Mouse (Mus musculus): ENCODE results near the gene Sulf2. TPM values are rescaled to one million over a fixed set of nuclear protein-coding genes. Genes with fewer than 3 reads are reported as not detected.

Gene Sulf2
- polyA plus RNA-seq, 1 experiment from 2014 or later: 90.9 TPM

- ATAC-seq (ENCODE audit: low FRiP score, low TSS enrichment): no peak
Observed at GRCm38 (mm10) chr2:166182009-166182685, 26.7 kb upstream of the Sulf2 start.

GRCm38 (mm10) chr2:166180744-166181508, 25.5 kb upstream of the Sulf2 start:
- ATAC-seq (ENCODE audit: low FRiP score, low TSS enrichment): peak; percentile 17; the same call in 1 of the 2 replicates
- H3K9me3 ChIP-seq (ENCODE audit: control insufficient read depth, low read length): no peaks in the 10 kb centered on the region
- WGBS: 22% methylated on average over 11 of the region's 11 CpGs

More at GRCm38 (mm10) chr2:166182009-166182685, 26.7 kb upstream of the Sulf2 start:
- WGBS: 88% methylated on average over 15 of the region's 15 CpGs
- no peak for DNase-seq
- Histone ChIP-seq H3K4me3 (replicated peaks; ENCODE audit: low read depth, low read length) (no peak overlapping the region), H3K27ac (replicated peaks; ENCODE audit: low read depth, low read length) (no peak overlapping the region), H3K4me1 (ENCODE audit: control insufficient read depth, insufficient read depth, low read length) (peaks cover 11% of the 10 kb centered on the region), H3K9me3 (ENCODE audit: control insufficient read depth, low read length) (no peaks in the 10 kb centered on the region), H3K4me2 (ENCODE audit: low read length) (no peak overlapping the region), H3K9ac (replicated peaks; ENCODE audit: low read length) (no peak overlapping the region), H3K27me3 (ENCODE audit: control insufficient read depth, insufficient read depth, low read length) (no peaks in the 10 kb centered on the region), H3K36me3 (ENCODE audit: control insufficient read depth, insufficient read depth, low read length) (no peaks in the 10 kb centered on the region)

DNA sequence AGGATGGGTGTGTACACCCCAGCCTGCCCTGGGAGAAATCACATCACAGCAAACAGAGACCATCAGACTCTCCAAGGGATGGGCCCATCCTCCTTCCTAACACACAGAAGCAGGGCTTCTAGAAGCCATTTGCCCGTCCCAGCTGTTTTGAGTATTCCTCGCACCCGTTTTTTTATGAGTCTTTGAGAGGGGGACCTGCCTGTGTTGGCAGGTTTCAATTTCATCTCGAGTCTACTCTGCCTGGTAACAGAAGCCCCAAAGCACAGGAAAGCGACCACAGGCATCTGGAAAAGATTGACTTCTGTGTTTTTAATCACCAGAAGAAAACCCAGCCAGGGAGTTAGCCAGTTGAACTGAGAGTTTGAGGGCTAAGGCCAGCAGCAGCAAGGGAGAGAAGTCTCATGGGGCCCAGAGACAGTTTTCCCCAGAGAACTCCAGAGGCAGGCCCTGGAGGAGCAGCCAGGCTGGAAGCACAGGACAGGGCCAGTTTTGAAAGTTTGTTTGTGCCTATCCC, 24.7 kb upstream of the Sulf2 start:
- no peak overlapping the region for H3K4me2 ChIP-seq (ENCODE audit: low read length)
- H3K9me3 ChIP-seq (ENCODE audit: control insufficient read depth, low read length): no peaks in the 10 kb centered on the region
- 31% methylated on average over 5 of the region's 5 CpGs for WGBS
- no peak for ATAC-seq (ENCODE audit: low FRiP score, low TSS enrichment)
- H3K36me3 ChIP-seq (ENCODE audit: control insufficient read depth, insufficient read depth, low read length): no peaks in the 10 kb centered on the region
- no peak overlapping the region; the same call in 1 of the 2 replicates for H3K9ac ChIP-seq (replicated peaks; ENCODE audit: low read length)
- peaks cover 20% of the 10 kb centered on the region for H3K4me1 ChIP-seq (ENCODE audit: control insufficient read depth, insufficient read depth, low read length)
- H3K27me3 ChIP-seq (ENCODE audit: control insufficient read depth, insufficient read depth, low read length): no peaks in the 10 kb centered on the region
- H3K27ac ChIP-seq (replicated peaks; ENCODE audit: low read depth, low read length): peak overlapping the region; percentile 43
- H3K4me3 ChIP-seq (replicated peaks; ENCODE audit: low read depth, low read length): no peak overlapping the region
- DNase-seq: no peak

More at GRCm38 (mm10) chr2:166180744-166181508, 25.5 kb upstream of the Sulf2 start:
- Histone ChIP-seq H3K9ac (replicated peaks; ENCODE audit: low read length) (no peak overlapping the region), H3K4me3 (replicated peaks; ENCODE audit: low read depth, low read length) (no peak overlapping the region), H3K27ac (replicated peaks; ENCODE audit: low read depth, low read length) (peak overlapping the region; percentile 32), H3K27me3 (ENCODE audit: control insufficient read depth, insufficient read depth, low read length) (no peaks in the 10 kb centered on the region), H3K4me2 (ENCODE audit: low read length) (no peak overlapping the region), H3K4me1 (ENCODE audit: control insufficient read depth, insufficient read depth, low read length) (peaks cover 12% of the 10 kb centered on the region), H3K36me3 (ENCODE audit: control insufficient read depth, insufficient read depth, low read length) (no peaks in the 10 kb centered on the region)
- peak; percentile 79 for DNase-seq

- Histone ChIP-seq H3K36me3 (ENCODE audit: control insufficient read depth, insufficient read depth, low read length) (no peaks in the 10 kb centered on the region), H3K4me3 (replicated peaks; ENCODE audit: low read depth, low read length) (no peak overlapping the region), H3K27ac (replicated peaks; ENCODE audit: low read depth, low read length) (peak overlapping the region; percentile 43), H3K9me3 (ENCODE audit: control insufficient read depth, low read length) (no peaks in the 10 kb centered on the region), H3K9ac (replicated peaks; ENCODE audit: low read length) (no peak overlapping the region; the same call in 1 of the 2 replicates), H3K27me3 (ENCODE audit: control insufficient read depth, insufficient read depth, low read length) (no peaks in the 10 kb centered on the region), H3K4me1 (ENCODE audit: control insufficient read depth, insufficient read depth, low read length) (peaks cover 20% of the 10 kb centered on the region), H3K4me2 (ENCODE audit: low read length) (no peak overlapping the region)
- 42% methylated on average over 4 of the region's 4 CpGs for WGBS
- no peak for ATAC-seq (ENCODE audit: low FRiP score, low TSS enrichment)
- DNase-seq: no peak
Observed at GRCm38 (mm10) chr2:166179457-166180101, 24.1 kb upstream of the Sulf2 start.

DNA sequence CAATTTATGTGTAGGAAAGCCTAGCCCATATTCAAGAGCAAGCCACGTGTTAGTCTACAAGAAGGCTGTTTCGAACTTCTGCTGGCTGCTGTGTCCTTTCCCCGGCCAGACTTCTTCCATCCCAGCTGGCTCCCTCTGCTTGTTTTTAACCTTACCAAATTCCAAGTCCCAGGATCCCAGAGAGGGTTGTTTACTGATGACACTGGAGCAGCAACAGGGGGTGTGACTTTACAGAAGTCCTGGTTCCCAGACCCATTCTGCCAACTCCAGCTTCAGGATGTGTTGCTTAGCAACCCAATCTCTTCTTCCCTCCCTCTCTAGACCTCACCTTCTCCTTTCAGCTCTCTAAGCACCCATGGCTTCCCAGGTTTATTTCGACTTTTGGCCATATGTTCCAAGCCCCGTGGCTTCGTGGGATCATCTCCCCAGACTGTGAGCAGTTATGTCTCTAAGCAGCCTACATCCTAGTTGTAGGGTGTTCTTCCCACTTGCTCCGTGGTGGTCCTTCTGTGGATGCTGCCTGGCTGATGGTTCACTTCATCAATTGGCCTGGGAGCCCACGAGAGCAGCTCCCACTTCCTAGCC, 20.2 kb upstream of the Sulf2 start:
- peak overlapping the region; percentile 13; the same call in 1 of the 2 replicates for H3K27ac ChIP-seq (replicated peaks; ENCODE audit: low read depth, low read length)
- no peak for ATAC-seq (ENCODE audit: low FRiP score, low TSS enrichment)
- WGBS: 63% methylated on average over 8 of the region's 8 CpGs
- peaks cover 9% of the 10 kb centered on the region for H3K27me3 ChIP-seq (ENCODE audit: control insufficient read depth, insufficient read depth, low read length)
- no peak for DNase-seq
- H3K9ac ChIP-seq (replicated peaks; ENCODE audit: low read length): no peak overlapping the region
- no peak overlapping the region for H3K4me3 ChIP-seq (replicated peaks; ENCODE audit: low read depth, low read length)
- 0 out of 2 replicates have a peak overlapping the region, but pooled peaks have one; percentile 2 for H3K4me2 ChIP-seq (ENCODE audit: low read length)
- no peaks in the 10 kb centered on the region for H3K36me3 ChIP-seq (ENCODE audit: control insufficient read depth, insufficient read depth, low read length)
- H3K4me1 ChIP-seq (ENCODE audit: control insufficient read depth, insufficient read depth, low read length): peaks cover 20% of the 10 kb centered on the region
- no peaks in the 10 kb centered on the region for H3K9me3 ChIP-seq (ENCODE audit: control insufficient read depth, low read length)

GRCm38 (mm10) chr2:166175145-166175544, 19.7 kb upstream of the Sulf2 start:
- Histone ChIP-seq H3K36me3 (ENCODE audit: control insufficient read depth, insufficient read depth, low read length) (no peaks in the 10 kb centered on the region), H3K4me3 (replicated peaks; ENCODE audit: low read depth, low read length) (no peak overlapping the region), H3K9me3 (ENCODE audit: control insufficient read depth, low read length) (no peaks in the 10 kb centered on the region), H3K4me2 (ENCODE audit: low read length) (0 out of 2 replicates have a peak overlapping the region, but pooled peaks have one; percentile 2), H3K27me3 (ENCODE audit: control insufficient read depth, insufficient read depth, low read length) (peaks cover 9% of the 10 kb centered on the region), H3K27ac (replicated peaks; ENCODE audit: low read depth, low read length) (no peak overlapping the region), H3K9ac (replicated peaks; ENCODE audit: low read length) (no peak overlapping the region), H3K4me1 (ENCODE audit: control insufficient read depth, insufficient read depth, low read length) (peaks cover 16% of the 10 kb centered on the region)
- ATAC-seq (ENCODE audit: low FRiP score, low TSS enrichment) (no peak), DNase-seq (peak; percentile 77)
- WGBS: 23% methylated on average over 3 of the region's 3 CpGs

GRCm38 (mm10) chr2:166173169-166173568, 17.7 kb upstream of the Sulf2 start:
- Histone ChIP-seq H3K4me3 (replicated peaks; ENCODE audit: low read depth, low read length) (no peak overlapping the region), H3K9me3 (ENCODE audit: control insufficient read depth, low read length) (no peaks in the 10 kb centered on the region), H3K9ac (replicated peaks; ENCODE audit: low read length) (no peak overlapping the region), H3K27ac (replicated peaks; ENCODE audit: low read depth, low read length) (no peak overlapping the region), H3K4me2 (ENCODE audit: low read length) (no peak overlapping the region), H3K27me3 (ENCODE audit: control insufficient read depth, insufficient read depth, low read length) (peaks cover 9% of the 10 kb centered on the region), H3K4me1 (ENCODE audit: control insufficient read depth, insufficient read depth, low read length) (peaks cover 8% of the 10 kb centered on the region; the same call in 1 of the 2 replicates), H3K36me3 (ENCODE audit: control insufficient read depth, insufficient read depth, low read length) (no peaks in the 10 kb centered on the region)
- DNase-seq (no peak), ATAC-seq (ENCODE audit: low FRiP score, low TSS enrichment) (no peak)
- 83% methylated on average over 5 of the region's 5 CpGs for WGBS

DNA sequence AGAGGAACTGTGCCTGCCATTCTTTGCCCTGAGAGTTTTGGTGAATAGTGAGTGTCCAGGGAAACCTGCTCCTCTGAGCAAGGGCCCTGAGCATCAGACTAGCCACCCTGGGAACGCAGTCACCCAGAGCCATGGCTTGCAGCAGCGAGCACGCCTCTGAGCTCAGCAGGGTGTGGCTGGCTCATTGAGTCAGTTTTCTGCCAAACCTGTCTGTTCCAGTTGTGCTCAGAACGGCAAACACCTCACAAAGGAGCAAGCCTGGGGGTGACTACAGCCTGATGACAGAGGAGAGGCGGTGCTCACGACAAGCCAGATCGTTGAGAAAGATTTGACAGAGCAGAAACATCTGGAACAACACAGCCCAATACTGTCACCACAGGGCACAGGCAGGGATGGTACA, 14.7 kb upstream of the Sulf2 start:
- no peak for DNase-seq
- peaks cover 9% of the 10 kb centered on the region for H3K27me3 ChIP-seq (ENCODE audit: control insufficient read depth, insufficient read depth, low read length)
- 46% methylated on average over 7 of the region's 7 CpGs for WGBS
- H3K4me3 ChIP-seq (replicated peaks; ENCODE audit: low read depth, low read length): no peak overlapping the region
- ATAC-seq (ENCODE audit: low FRiP score, low TSS enrichment): no peak
- no peak overlapping the region for H3K9ac ChIP-seq (replicated peaks; ENCODE audit: low read length)
- no peaks in the 10 kb centered on the region for H3K4me1 ChIP-seq (ENCODE audit: control insufficient read depth, insufficient read depth, low read length)
- no peak overlapping the region for H3K4me2 ChIP-seq (ENCODE audit: low read length)
- no peaks in the 10 kb centered on the region for H3K36me3 ChIP-seq (ENCODE audit: control insufficient read depth, insufficient read depth, low read length)
- H3K27ac ChIP-seq (replicated peaks; ENCODE audit: low read depth, low read length): no peak overlapping the region
- no peaks in the 10 kb centered on the region for H3K9me3 ChIP-seq (ENCODE audit: control insufficient read depth, low read length)
